Mouse (Mus musculus) cerebellum, adult 11-12 months (tissue): ENCODE measurements around the gene Ffar4.

Source experiments
- DNase-seq: peaks from one replicate; pipeline ENCODE4 v3.0.0; 2022

Gene Ffar4

DNA sequence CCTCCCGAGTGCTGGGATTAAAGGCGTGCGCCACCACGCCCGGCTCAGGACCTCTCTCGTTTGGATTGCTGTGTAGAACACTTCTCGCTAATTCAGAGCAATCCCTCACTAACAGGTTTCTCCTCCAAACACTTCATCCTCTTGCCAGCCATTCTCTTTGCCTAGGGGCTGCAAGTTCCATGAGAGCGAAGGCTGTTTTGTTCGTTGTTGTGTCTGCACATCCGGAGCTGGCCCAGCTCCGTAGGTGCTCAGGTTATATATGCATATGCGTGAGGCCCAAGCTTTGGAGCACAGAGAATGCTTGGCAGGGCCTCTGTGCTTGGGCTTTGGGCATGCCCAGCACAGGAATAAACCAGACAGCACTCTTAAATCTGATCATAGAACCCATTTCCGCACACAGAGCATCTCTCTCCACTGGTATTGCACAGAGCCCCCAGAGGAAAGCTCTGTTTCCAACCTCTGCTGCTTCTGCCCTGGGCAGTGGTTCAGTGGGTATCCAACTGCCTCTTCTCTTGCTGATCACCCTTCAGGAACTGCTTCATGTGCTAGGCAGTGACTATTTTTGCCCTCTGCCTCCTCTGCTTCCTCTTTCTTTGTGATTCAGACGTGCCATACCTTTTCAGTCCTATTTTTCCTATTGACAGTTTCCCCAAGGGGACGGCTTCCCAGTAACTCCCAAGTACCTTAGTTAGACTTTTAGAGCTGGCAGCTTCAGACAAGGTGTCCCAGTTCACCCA is 12.8 kb downstream of the Ffar4 start:
- DNase-seq: no peak

GRCm38 (mm10) chr19:38111056-38111455 is 14.2 kb downstream of the Ffar4 start:
- DNase-seq: no peak

DNA sequence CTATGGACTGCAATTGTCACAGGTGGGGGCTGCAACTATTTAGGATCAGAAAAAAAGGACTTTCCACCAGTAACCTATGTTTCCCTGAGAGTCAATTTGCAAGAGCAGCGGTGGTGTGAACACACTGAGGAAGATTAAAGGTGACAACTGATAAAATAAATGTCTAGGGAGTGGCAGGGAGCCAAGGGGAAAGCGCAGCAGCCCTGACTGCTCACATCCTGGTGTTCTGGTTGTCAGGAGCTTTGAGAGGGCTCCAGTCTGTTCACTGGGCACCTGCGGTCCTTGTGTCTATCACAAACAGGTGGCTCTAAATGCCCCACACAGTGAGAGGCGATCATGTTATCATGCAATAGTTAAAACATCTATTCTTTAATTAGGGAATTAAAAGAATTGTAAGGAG is 15.7 kb downstream of the Ffar4 start:
- DNase-seq: no peak

DNA sequence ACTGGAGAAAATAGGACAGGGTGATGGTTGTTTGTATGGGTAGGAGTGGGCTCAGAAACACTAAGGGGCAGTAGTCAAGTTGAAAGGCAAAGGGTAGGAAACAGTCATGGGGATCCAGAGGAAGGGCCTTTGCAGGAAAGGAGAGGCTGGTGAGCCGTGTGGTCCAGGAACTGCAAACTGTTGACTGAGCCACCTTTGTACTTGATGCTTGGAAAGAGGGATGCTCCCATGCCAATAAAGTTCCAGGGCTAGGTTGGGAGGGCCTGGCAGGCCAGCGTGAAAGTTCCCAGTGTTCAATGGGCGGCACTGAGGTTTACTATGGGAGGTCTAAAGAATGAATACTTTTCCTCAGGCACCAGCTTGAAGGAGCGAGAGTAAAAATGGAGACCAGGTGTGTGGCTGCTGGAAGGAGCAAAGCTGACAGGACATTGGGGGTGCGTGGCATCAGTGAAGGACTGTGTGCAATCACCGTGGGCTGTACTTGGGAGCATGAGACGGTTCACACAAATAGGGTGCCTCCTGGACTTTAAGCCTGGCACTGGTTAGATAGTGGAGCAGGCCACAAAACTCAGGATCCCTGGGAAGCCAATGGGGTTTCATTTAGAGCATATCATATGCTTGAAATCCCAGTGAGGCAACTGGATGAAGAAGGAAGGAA is 18.1 kb downstream of the Ffar4 start:
- no peak for DNase-seq

GRCm38 (mm10) chr19:38120123-38120760 is 23.4 kb downstream of the Ffar4 start:
- DNase-seq: no peak

DNA sequence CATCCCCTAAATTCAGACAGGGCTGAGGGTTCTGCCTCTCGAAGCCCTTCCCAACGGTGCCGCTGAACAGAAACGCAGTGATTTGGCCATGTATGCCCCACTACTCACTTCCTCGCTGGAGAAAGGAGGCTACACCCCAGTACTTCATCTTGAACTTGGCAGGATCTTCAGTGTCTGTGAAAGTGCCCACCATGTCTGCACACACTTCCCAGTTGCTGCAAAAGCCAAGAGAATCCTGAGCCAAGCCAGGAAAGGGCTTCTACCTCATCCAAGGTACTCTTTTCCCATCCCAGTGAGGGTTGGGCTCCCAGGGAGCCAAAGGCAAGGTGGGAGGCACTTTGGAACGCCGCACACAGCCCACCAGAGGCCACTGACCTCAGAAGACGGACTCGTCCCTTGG is 27.1 kb downstream of the Ffar4 start:
- no peak for DNase-seq

DNA sequence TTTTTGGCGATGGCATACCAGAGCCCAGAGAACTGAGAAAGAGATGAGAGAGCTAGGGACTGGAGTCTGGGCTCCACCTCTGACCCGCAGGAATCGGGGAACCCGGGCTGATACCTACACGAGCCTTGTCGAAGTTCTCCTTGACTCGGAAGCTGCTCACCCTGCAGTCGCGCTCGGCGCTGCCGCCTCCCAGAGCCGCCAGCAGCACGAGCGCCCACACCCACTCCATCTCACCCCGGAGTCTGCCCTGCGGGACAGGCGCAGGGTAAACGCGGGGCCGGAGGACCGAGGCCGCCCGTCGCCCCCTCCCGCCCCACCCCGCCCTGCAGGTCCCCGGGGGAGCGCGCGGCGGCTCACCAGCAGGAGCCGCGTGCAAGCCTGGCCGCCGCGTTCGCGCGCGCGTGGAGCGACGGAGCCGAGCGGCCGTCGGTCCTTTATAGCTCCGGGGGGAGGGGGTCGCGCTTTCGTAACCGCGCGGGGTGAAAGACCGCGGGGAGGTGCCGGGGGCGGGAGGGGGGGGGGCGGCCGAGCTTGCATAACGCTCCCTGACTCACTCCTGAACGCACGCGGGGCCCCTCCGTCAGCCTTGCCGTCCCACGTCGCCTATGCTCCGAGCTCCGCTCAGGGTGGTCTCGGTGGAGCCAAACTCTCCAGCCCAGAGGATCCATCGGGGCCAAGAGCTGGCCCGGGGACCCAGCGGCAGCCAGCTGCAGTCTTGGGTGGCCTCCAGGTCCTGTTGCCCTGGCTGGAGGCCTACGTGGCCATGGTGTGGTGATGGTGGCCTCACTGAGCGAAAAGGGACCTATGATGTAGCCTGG is 27.7 kb downstream of the Ffar4 start:
- DNase-seq: no peak

GRCm38 (mm10) chr19:38125219-38125610 is 28.3 kb downstream of the Ffar4 start, which contains the start of gene Rbp4:
Rbp4 (minus strand) TSS chr19:38125281.
- DNase-seq: no peak

DNA sequence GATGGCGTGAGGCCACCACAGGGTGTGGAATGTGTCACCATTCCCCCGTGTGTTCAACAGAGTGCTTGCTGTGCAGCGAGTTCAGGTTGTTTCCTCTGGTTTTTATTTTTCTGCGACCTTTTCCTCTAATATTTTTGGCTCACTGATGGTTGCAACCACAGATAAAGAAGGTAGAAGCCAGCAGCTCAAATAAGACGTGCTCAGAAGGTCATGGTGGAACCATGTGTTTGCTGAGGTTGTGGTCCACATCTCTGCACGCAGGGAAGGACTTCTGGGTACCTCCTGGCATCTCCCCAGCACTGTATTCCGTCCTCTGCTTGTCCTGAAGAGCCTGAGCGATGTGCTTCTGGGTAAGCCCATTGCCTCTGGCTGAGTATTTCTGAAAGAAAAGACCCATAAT is 29.8 kb downstream of the Ffar4 start:
- DNase-seq: no peak

- DNase-seq: no peak
Observed at GRCm38 (mm10) chr19:38132481-38132880, 35.6 kb downstream of the Ffar4 start, which contains the start of gene Pde6c. Pde6c (plus strand) TSS chr19:38132781.

GRCm38 (mm10) chr19:38133986-38134385 is 37.1 kb downstream of the Ffar4 start:
- no peak for DNase-seq

GRCm38 (mm10) chr19:38134806-38135205 is 37.9 kb downstream of the Ffar4 start:
- no peak for DNase-seq

DNA sequence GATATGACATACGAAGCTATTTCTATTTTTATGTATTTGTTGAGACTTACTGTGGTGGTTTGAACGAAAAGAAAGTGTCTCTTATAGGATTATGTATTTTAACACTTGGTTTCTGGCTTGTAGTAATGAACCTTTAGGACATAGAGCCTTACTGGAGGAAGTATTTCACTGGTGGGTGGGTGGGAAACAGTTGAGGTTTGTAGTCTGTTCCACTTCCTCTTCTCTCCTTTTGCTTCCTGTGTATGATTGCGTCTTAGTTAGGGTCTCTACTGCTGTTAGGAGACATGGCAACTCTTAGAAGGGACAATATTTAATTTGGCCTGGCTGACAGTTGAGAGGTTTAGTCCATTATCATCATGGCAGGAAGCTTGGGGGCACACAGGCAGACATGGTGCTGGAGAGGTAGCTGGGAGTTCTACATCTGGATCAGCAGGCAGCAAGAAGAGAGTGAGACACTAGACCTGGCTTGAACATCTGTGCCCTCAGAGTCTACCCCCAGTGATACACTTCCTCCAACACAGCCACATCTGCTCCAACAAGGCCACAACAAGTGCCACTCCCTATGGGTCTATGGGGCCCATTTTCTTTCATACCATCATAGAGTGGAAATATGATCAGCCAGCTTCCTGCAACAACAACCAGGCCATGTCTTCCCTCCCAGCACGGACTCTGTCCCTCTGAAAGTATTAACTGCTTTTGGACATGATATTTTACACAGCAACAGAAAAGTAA is 46.8 kb downstream of the Ffar4 start:
- DNase-seq: no peak

DNA sequence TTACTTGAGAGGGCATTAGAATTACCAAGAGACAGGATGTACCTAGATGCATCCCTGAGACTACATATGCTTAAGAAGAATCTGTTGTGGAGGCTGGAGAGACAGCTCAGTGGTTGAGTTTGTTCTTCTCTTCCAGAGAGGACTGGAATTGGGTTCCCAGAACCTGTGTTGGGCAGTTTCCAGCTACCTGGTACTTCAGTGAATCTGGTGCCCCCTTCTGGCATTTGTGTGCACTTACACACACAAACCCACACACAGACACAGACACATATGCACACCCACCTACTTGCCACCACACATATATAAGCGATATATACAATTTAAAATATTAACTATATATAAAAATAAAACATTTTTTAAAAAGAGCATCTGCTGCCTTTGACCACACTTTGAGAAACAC is 59.4 kb downstream of the Ffar4 start:
- DNase-seq: no peak

GRCm38 (mm10) chr19:38161648-38162354 is 64.9 kb downstream of the Ffar4 start:
- no peak for DNase-seq
